Mouse (Mus musculus) liver, embryonic 14.5 days (tissue): Measurements from ENCODE around the gene Gm13290.
"Not testable (repeated sequence)": the region's sequence is repeated elsewhere in the genome, so short reads cannot be mapped to it uniquely, and the experiment has no call there.

Experiments used
- CTCF ChIP-seq: IDR thresholded peaks from 2 replicates; pipeline ENCODE4 v1.5.1; 2016; ENCODE audit warnings: antibody characterized with exemption, low read depth, control low read depth
- EP300 ChIP-seq: IDR thresholded peaks from 2 replicates; pipeline ENCODE4 v1.6.1; 2016; ENCODE audit warnings: antibody characterized with exemption, low read depth

- TF ChIP-seq CTCF, EP300: not testable (repeated sequence)
Measured at GRCm38 (mm10) chr4:88776622-88777021, 3.0 kb downstream of the Gm13290 start, which contains the start of gene Gm13289.
